Mouse (Mus musculus): ENCODE measurements around the gene Mrpl53.

GRCm38 (mm10) chr6:83138056-83138455 is 29.2 kb downstream of the Mrpl53 start:
- TF ChIP-seq CTCF (IDR thresholded peaks at IDR 0.05; ENCODE audit: low read depth, low read length), result no peak
- TF ChIP-seq POLR2A (IDR thresholded peaks at IDR 0.05; ENCODE audit: insufficient read depth, low read length), result no peak
